Mouse (Mus musculus): ENCODE measurements around the gene Actl6a. TPM values are rescaled to one million over a fixed set of nuclear protein-coding genes. Genes with fewer than 3 reads are reported as not detected.
"Not testable (repeated sequence)": the region's sequence is repeated elsewhere in the genome, so short reads cannot be mapped to it uniquely, and the experiment has no call there.

The Actl6a gene
- polyA plus RNA-seq, 1 experiment from 2014 or later, result 96.9 TPM

DNA sequence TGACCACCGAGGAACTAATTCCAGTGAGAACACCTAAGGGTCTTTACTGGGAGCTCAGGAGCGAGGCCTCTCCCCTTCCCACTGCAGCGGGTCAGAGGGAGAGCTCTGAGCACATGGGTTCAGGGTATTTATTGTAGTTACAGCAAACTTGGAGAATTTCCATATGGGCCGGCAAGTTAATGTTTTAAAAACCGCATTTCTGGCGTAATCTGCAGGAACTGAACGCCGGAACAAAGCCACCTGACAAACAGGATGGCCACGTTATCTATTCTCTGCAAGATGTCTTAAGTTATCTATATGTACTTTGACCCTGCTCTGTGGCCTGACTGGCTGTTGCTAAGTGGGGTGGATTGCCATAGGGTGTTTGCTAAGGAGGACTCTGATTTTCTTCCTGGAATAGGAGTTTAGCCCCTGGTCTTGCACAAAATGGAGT lies 16.5 kb upstream of the Actl6a start:
- ATAC-seq (replicated peaks; ENCODE audit: extremely low read depth, insufficient read depth, low FRiP score), result no peak
- Histone ChIP-seq H3K9me3 (replicated peaks; ENCODE audit: control insufficient read depth, low read length) (no peaks in the 10 kb centered on the region), H3K4me1 (ENCODE audit: control insufficient read depth, insufficient read depth, low read length) (no peaks in the 10 kb centered on the region; the same call in 1 of the 2 replicates), H3K4me2 (ENCODE audit: low read depth, low read length) (no peak overlapping the region), H3K36me3 (ENCODE audit: control insufficient read depth, insufficient read depth) (no peaks in the 10 kb centered on the region), H3K4me3 (ENCODE audit: low read length) (no peak overlapping the region), H3K27me3 (ENCODE audit: control insufficient read depth, insufficient read depth, low read length) (no peaks in the 10 kb centered on the region; the same call in 1 of the 2 replicates), H3K27ac (ENCODE audit: low read length) (no peak overlapping the region), H3K9ac (ENCODE audit: low read length) (no peak overlapping the region)
- 57% methylated on average over 9 of the region's 9 CpGs for WGBS

DNA sequence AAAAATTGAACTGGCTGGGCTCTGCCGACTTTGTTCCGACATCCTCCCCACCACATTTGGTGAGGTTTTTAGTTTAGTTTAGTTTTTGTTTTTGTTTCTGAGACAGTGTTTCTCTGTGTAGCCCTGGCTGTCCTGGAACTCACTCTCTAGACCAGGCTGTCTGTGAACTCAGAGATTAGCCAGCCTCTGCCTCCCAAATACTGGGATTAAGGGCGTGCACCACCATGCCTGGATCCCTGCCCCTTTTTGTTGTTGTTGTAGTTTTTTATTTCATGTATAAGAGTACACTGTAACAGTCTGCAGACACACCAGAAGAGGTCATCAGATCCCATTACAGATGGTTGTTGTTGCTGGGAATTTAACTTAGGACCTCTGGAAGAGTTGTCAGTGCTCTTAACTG lies 16.1 kb upstream of the Actl6a start:
- ATAC-seq (replicated peaks; ENCODE audit: extremely low read depth, insufficient read depth, low FRiP score), result no peak
- WGBS, result 69% methylated on average over 3 of the region's 3 CpGs
- H3K4me2 ChIP-seq (ENCODE audit: low read depth, low read length), result no peak overlapping the region
- no peaks in the 10 kb centered on the region; the same call in 1 of the 2 replicates for H3K27me3 ChIP-seq (ENCODE audit: control insufficient read depth, insufficient read depth, low read length)
- no peaks in the 10 kb centered on the region for H3K9me3 ChIP-seq (replicated peaks; ENCODE audit: control insufficient read depth, low read length)
- H3K36me3 ChIP-seq (ENCODE audit: control insufficient read depth, insufficient read depth), result no peaks in the 10 kb centered on the region
- no peak overlapping the region for H3K4me3 ChIP-seq (ENCODE audit: low read length)
- no peak overlapping the region for H3K9ac ChIP-seq (ENCODE audit: low read length)
- H3K4me1 ChIP-seq (ENCODE audit: control insufficient read depth, insufficient read depth, low read length), result no peaks in the 10 kb centered on the region; the same call in 1 of the 2 replicates
- H3K27ac ChIP-seq (ENCODE audit: low read length), result no peak overlapping the region

DNA sequence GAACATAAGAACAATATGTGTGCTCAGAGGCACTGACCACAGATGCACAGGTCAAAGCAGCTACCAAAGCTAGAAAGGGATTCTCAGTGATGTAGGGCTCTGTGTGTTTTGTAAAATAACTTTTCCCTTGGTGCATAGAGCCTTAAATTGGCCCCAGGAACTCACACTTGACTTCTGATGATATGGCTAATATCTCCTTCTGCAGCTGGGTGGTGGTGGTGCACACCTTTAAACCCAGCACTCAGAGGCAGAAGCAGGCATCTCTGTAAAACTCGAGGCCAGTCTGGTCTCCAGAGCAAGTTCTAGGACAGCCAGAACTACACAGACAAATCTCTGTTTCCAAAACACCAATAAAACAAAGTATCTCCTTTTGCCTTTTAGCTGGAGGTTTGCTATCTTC lies 15.2 kb upstream of the Actl6a start:
- no peak overlapping the region for H3K4me2 ChIP-seq (ENCODE audit: low read depth, low read length)
- WGBS, result 31% methylated on average over 1 of the region's 1 CpGs
- no peaks in the 10 kb centered on the region for H3K36me3 ChIP-seq (ENCODE audit: control insufficient read depth, insufficient read depth)
- no peaks in the 10 kb centered on the region; the same call in 1 of the 2 replicates for H3K27me3 ChIP-seq (ENCODE audit: control insufficient read depth, insufficient read depth, low read length)
- no peak overlapping the region for H3K27ac ChIP-seq (ENCODE audit: low read length)
- ATAC-seq (replicated peaks; ENCODE audit: extremely low read depth, insufficient read depth, low FRiP score), result no peak
- H3K4me1 ChIP-seq (ENCODE audit: control insufficient read depth, insufficient read depth, low read length), result no peaks in the 10 kb centered on the region; the same call in 1 of the 2 replicates
- H3K9ac ChIP-seq (ENCODE audit: low read length), result no peak overlapping the region
- no peak overlapping the region for H3K4me3 ChIP-seq (ENCODE audit: low read length)
- no peaks in the 10 kb centered on the region for H3K9me3 ChIP-seq (replicated peaks; ENCODE audit: control insufficient read depth, low read length)

DNA sequence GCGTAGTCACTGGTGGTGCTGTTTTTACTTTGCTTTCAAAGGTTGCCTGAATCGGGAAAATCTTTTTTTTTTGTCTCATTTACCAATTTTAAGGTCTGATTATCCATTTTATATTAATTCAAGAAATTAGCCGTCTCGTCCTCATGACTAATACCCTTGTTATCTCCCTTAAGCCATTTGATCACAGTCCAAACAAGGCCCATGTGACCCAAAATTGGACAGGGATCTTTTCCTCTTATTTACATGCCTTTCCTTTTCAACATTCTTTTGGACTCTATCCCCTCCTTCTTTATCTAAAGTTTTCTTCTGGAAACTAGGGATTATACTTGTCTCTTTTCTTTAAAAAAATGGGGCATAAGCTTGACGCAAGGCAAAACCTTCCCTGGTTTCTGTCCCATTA lies 14.3 kb upstream of the Actl6a start:
- H3K4me2 ChIP-seq (ENCODE audit: low read depth, low read length), result no peak overlapping the region
- no peak overlapping the region for H3K9ac ChIP-seq (ENCODE audit: low read length)
- no peaks in the 10 kb centered on the region; the same call in 1 of the 2 replicates for H3K27me3 ChIP-seq (ENCODE audit: control insufficient read depth, insufficient read depth, low read length)
- H3K4me3 ChIP-seq (ENCODE audit: low read length), result no peak overlapping the region
- no peaks in the 10 kb centered on the region for H3K9me3 ChIP-seq (replicated peaks; ENCODE audit: control insufficient read depth, low read length)
- no peaks in the 10 kb centered on the region for H3K36me3 ChIP-seq (ENCODE audit: control insufficient read depth, insufficient read depth)
- no peak overlapping the region for H3K27ac ChIP-seq (ENCODE audit: low read length)
- whole genome bisulfite sequencing, result 61% methylated on average over 5 of the region's 5 CpGs
- no peak for ATAC-seq (replicated peaks; ENCODE audit: extremely low read depth, insufficient read depth, low FRiP score)
- H3K4me1 ChIP-seq (ENCODE audit: control insufficient read depth, insufficient read depth, low read length), result no peaks in the 10 kb centered on the region; the same call in 1 of the 2 replicates

DNA sequence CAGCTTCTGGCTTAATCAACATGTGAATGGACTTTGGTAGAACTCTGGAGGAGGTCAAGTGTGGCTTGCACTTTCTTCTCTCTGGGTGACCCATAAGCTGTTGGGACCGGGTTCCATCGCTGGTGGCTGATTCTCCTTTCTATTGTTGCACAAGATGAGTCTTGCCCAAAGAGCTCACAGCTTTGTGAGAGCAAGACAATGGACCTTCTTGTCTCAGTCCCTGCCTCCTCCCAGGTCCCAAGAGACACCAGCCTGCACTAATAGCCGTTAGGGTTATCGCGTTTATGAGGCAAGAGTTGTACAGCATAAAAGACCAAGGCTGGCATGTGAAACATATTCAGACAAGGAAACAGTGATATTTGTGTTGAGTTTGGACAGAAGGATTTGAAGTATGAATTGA lies 11.9 kb upstream of the Actl6a start:
- 59% methylated on average over 5 of the region's 5 CpGs for WGBS
- no peak for ATAC-seq (replicated peaks; ENCODE audit: extremely low read depth, insufficient read depth, low FRiP score)
- H3K9me3 ChIP-seq (replicated peaks; ENCODE audit: control insufficient read depth, low read length), result no peaks in the 10 kb centered on the region
- H3K36me3 ChIP-seq (ENCODE audit: control insufficient read depth, insufficient read depth), result no peaks in the 10 kb centered on the region
- H3K9ac ChIP-seq (ENCODE audit: low read length), result no peak overlapping the region
- H3K27ac ChIP-seq (ENCODE audit: low read length), result no peak overlapping the region
- no peaks in the 10 kb centered on the region; the same call in 1 of the 2 replicates for H3K27me3 ChIP-seq (ENCODE audit: control insufficient read depth, insufficient read depth, low read length)
- no peaks in the 10 kb centered on the region; the same call in 1 of the 2 replicates for H3K4me1 ChIP-seq (ENCODE audit: control insufficient read depth, insufficient read depth, low read length)
- H3K4me3 ChIP-seq (ENCODE audit: low read length), result no peak overlapping the region
- H3K4me2 ChIP-seq (ENCODE audit: low read depth, low read length), result no peak overlapping the region

DNA sequence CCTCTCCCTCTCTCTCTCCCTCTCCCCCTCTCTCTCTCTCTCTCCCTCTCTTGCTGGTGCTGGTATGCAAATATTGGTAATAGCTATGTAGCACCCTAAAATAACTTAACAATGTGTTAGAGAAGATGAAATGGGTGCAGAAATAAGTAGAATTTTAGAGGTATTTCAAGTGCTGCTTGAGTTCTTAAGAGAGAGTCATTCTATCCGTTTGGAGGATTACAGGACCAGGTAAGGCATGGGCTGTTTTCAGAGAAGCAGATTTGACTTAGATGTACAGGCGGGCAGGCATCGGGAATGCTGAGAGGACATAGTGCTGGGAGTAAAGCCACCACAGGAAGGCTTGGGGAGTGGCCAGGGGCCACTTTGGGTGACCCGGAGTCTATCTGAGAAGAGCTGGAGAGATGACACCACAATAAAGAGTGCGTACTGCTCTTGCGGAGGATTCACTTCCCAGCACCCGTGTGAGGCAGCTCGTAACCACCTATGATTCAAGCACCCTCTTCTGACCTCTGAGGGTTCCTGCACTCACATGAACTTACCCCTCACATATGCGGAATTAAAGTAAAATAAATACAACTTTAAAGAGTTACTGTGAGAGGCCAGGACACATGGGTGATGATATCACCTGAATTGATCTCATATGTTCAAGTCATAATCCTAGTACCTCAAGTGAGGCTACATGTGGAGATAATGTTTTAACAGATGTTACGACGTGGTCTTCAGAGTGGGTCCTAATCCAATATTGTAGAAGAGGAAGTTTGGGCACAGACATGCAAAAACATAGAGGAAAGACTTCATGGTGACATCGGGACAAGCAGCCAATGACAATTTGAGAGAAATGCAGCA lies 11.1 kb upstream of the Actl6a start:
- Histone ChIP-seq H3K4me3 (ENCODE audit: low read length) (no peak overlapping the region), H3K4me2 (ENCODE audit: low read depth, low read length) (no peak overlapping the region), H3K4me1 (ENCODE audit: control insufficient read depth, insufficient read depth, low read length) (no peaks in the 10 kb centered on the region; the same call in 1 of the 2 replicates), H3K27ac (ENCODE audit: low read length) (no peak overlapping the region), H3K9ac (ENCODE audit: low read length) (no peak overlapping the region), H3K9me3 (replicated peaks; ENCODE audit: control insufficient read depth, low read length) (no peaks in the 10 kb centered on the region), H3K27me3 (ENCODE audit: control insufficient read depth, insufficient read depth, low read length) (no peaks in the 10 kb centered on the region; the same call in 1 of the 2 replicates), H3K36me3 (ENCODE audit: control insufficient read depth, insufficient read depth) (no peaks in the 10 kb centered on the region)
- ATAC-seq (replicated peaks; ENCODE audit: extremely low read depth, insufficient read depth, low FRiP score), result no peak
- 60% methylated on average over 12 of the region's 12 CpGs for WGBS

DNA sequence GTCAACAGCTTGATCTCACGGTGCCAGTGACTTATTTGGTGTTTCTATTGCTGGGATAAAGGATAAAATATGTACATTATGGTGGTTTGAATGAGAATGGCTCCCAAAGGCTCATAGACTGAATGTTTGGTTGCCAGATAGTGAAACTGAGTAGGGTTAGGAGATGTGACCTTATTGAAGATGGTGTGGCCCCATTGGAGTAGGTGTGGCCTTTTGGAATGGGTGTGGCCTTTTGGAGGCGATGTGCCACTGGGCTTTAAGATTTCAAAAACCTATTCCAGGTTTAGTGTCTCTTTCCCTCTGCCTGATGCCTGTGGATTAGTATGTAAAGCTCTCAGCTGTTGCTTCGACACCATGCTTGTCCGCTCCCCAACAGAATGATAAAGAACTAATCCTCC lies 10.5 kb upstream of the Actl6a start:
- no peaks in the 10 kb centered on the region for H3K36me3 ChIP-seq (ENCODE audit: control insufficient read depth, insufficient read depth)
- no peak overlapping the region for H3K4me2 ChIP-seq (ENCODE audit: low read depth, low read length)
- no peaks in the 10 kb centered on the region; the same call in 1 of the 2 replicates for H3K27me3 ChIP-seq (ENCODE audit: control insufficient read depth, insufficient read depth, low read length)
- no peak for ATAC-seq (replicated peaks; ENCODE audit: extremely low read depth, insufficient read depth, low FRiP score)
- no peaks in the 10 kb centered on the region; the same call in 1 of the 2 replicates for H3K4me1 ChIP-seq (ENCODE audit: control insufficient read depth, insufficient read depth, low read length)
- no peak overlapping the region for H3K9ac ChIP-seq (ENCODE audit: low read length)
- WGBS, result 79% methylated on average over 4 of the region's 4 CpGs
- H3K4me3 ChIP-seq (ENCODE audit: low read length), result no peak overlapping the region
- no peaks in the 10 kb centered on the region for H3K9me3 ChIP-seq (replicated peaks; ENCODE audit: control insufficient read depth, low read length)
- no peak overlapping the region for H3K27ac ChIP-seq (ENCODE audit: low read length)

DNA sequence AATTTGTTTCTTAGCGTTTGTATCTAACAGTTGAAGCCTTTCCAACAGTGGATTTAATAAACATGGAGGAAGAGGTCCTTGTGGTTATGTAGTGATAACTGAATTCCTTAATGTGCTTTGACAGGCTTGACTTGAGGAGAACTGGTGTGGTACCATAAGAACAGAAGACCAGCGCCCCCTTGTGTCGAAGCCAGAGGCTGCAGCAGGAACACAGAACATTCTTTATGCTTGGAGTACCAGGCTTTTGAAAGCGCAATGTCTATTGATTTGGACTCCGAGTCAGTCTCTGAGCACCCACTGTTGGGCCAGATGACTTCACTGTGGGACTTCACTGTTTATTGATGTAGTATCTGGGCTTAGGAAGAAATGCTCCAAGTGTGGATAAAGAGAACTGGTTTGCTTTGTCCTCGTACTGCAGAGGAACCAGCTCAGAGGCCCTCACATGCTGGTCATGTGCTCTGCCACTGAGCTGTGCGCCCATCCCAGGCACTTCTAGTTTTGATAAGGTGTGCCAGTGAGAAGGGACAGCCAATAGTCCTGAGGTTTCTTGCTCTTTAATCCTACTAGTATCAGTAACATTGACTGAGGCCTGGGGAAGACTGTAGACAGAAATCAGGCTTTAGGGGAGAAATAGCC lies 7.8 kb upstream of the Actl6a start:
- H3K9ac ChIP-seq (ENCODE audit: low read length), result no peak overlapping the region
- no peak overlapping the region for H3K27ac ChIP-seq (ENCODE audit: low read length)
- WGBS, result 30% methylated on average over 7 of the region's 7 CpGs
- H3K4me2 ChIP-seq (ENCODE audit: low read depth, low read length), result no peak overlapping the region
- no peaks in the 10 kb centered on the region for H3K36me3 ChIP-seq (ENCODE audit: control insufficient read depth, insufficient read depth)
- H3K4me1 ChIP-seq (ENCODE audit: control insufficient read depth, insufficient read depth, low read length), result no peaks in the 10 kb centered on the region
- no peaks in the 10 kb centered on the region for H3K27me3 ChIP-seq (ENCODE audit: control insufficient read depth, insufficient read depth, low read length)
- no peaks in the 10 kb centered on the region for H3K9me3 ChIP-seq (replicated peaks; ENCODE audit: control insufficient read depth, low read length)
- no peak overlapping the region for H3K4me3 ChIP-seq (ENCODE audit: low read length)
- ATAC-seq (replicated peaks; ENCODE audit: extremely low read depth, insufficient read depth, low FRiP score), result peak; percentile 60; the same call in 1 of the 2 replicates

DNA sequence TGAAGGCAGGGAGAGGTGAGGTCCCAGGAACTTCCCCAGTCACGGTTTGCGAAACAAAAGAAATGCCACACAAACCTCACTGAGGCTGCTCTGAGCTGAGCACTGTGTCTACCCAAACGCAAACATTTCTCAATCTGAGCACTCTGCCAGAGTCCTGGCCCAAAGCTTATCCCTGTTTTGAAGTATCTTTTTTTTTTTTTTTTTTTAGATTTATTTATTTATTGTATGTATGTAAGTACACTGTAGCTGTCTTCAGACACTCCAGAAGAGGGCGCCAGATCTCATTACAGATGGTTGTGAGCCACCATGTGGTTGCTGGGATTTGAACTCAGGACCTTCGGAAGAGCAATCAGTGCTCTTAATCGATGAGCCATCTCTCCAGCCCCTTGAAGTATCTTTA lies 2.1 kb upstream of the Actl6a start:
- not testable (repeated sequence) for H3K36me3 ChIP-seq (ENCODE audit: control insufficient read depth, insufficient read depth); H3K9me3 ChIP-seq (replicated peaks; ENCODE audit: control insufficient read depth, low read length); H3K27me3 ChIP-seq (ENCODE audit: control insufficient read depth, insufficient read depth, low read length); H3K4me3 ChIP-seq (ENCODE audit: low read length); H3K4me1 ChIP-seq (ENCODE audit: control insufficient read depth, insufficient read depth, low read length); H3K9ac ChIP-seq (ENCODE audit: low read length); ATAC-seq (replicated peaks; ENCODE audit: extremely low read depth, insufficient read depth, low FRiP score); H3K27ac ChIP-seq (ENCODE audit: low read length); H3K4me2 ChIP-seq (ENCODE audit: low read depth, low read length)
- WGBS, result 86% methylated on average over 6 of the region's 6 CpGs
